Mouse (Mus musculus) lung, adult 2 months (tissue): ENCODE results near the gene Asna1. TPM values are rescaled to one million over a fixed set of nuclear protein-coding genes. Genes with fewer than 3 reads are reported as not detected.
A peak's percentile ranks its signal among the peaks of the same experiment; 100 is the strongest.

Source experiments
- DNase-seq: peaks from one replicate; pipeline ENCODE4 v3.0.0; 2022
- H3K4me1 ChIP-seq: fragments of 200-500 bp; 2 replicates; pipeline ENCODE4 v1.6.1; 2011; ENCODE audit warnings: low read length; ENCODE audit not compliant: control insufficient read depth, insufficient read depth
- H3K4me3 ChIP-seq: fragments of 200-500 bp; replicated peaks from 2 replicates; pipeline ENCODE3; 2011; ENCODE audit warnings: low read depth, mild to moderate bottlenecking, control low read depth, low read length; ENCODE audit errors: extremely low read depth
- CTCF ChIP-seq: fragments of 200-500 bp; IDR thresholded peaks from 2 replicates; pipeline ENCODE4 v1.5.1; 2011; ENCODE audit warnings: mild to moderate bottlenecking, low read length, control low read depth; ENCODE audit not compliant: insufficient read depth
- POLR2A ChIP-seq: fragments of 200-500 bp; IDR thresholded peaks from 2 replicates; pipeline ENCODE4 v1.6.1; 2011; ENCODE audit warnings: low read depth, mild to moderate bottlenecking, control low read depth, low read length, borderline replicate concordance; ENCODE audit errors: extremely low read depth
- WGBS: fragments of 180-500 bp; shearing (Covaris S2); methylation state at CpG from one replicate; pipeline ENCODE4 v1.1.7; 2018; 5-methylcytosine and 5-hydroxymethylcytosine counted together
- polyA plus RNA-seq: library from polyadenylated mRNA; depleted of rRNA; stranded (reverse); fragments of >200 nt; gene quantifications from 2 replicates; pipeline ENCODE4 v1.2.3, GENCODE M21; 2012

The Asna1 gene
- polyA plus RNA-seq, 1 experiment: 128 TPM

- TF ChIP-seq CTCF: no peak
- peak; percentile 35; the same call in 1 of the 2 replicates for TF ChIP-seq POLR2A
- peak; percentile 72 for DNase-seq
- peaks cover 12% of the 10 kb centered on the region for H3K4me1 ChIP-seq
- 5% methylated on average over 15 of the region's 15 CpGs for WGBS
- H3K4me3 ChIP-seq: peak overlapping the region; percentile 67
Observed at GRCm38 (mm10) chr8:84990836-84991235, 34.2 kb downstream of the Asna1 start.

- Histone ChIP-seq H3K4me1 (peaks cover 15% of the 10 kb centered on the region), H3K4me3 (peak within 1 kb of the TSS; percentile 67)
- TF ChIP-seq CTCF: peak; percentile 98
- peak; percentile 85; the same call in 1 of the 2 replicates for TF ChIP-seq POLR2A
- DNase-seq: peak; percentile 94
- WGBS: under 1% methylated on average over 28 of the region's 28 CpGs
Observed at GRCm38 (mm10) chr8:84990349-84990748, 34.7 kb downstream of the Asna1 start, which contains the start of gene Hook2. Hook2 (plus strand) TSS chr8:84990603.

GRCm38 (mm10) chr8:84989810-84990209 lies 35.3 kb downstream of the Asna1 start:
- WGBS: under 1% methylated on average over 15 of the region's 15 CpGs
- TF ChIP-seq CTCF: peak; percentile 84
- peak; percentile 45; the same call in 1 of the 2 replicates for TF ChIP-seq POLR2A
- Histone ChIP-seq H3K4me3 (peak overlapping the region; percentile 55), H3K4me1 (peaks cover 19% of the 10 kb centered on the region)
- peak; percentile 94 for DNase-seq

- WGBS: 13% methylated on average over 15 of the region's 15 CpGs
- TF ChIP-seq POLR2A (no peak), CTCF (no peak)
- Histone ChIP-seq H3K4me1 (peaks cover 24% of the 10 kb centered on the region), H3K4me3 (no peak overlapping the region)
- DNase-seq: peak; percentile 54
Observed at GRCm38 (mm10) chr8:84989311-84989731, 35.8 kb downstream of the Asna1 start.

- TF ChIP-seq POLR2A (no peak), CTCF (no peak)
- Histone ChIP-seq H3K4me3 (no peak overlapping the region), H3K4me1 (peaks cover 33% of the 10 kb centered on the region)
- DNase-seq: no peak
- WGBS: 73% methylated on average over 2 of the region's 2 CpGs
Observed at GRCm38 (mm10) chr8:84987903-84988302, 37.2 kb downstream of the Asna1 start.

GRCm38 (mm10) chr8:84987388-84987787 lies 37.7 kb downstream of the Asna1 start:
- DNase-seq: no peak
- WGBS: 79% methylated on average over 5 of the region's 5 CpGs
- H3K4me1 ChIP-seq: peaks cover 37% of the 10 kb centered on the region
- no peak overlapping the region for H3K4me3 ChIP-seq
- no peak for TF ChIP-seq CTCF
- TF ChIP-seq POLR2A: no peak

- TF ChIP-seq POLR2A: no peak
- TF ChIP-seq CTCF: no peak
- Histone ChIP-seq H3K4me3 (peak overlapping the region; percentile 52), H3K4me1 (peaks cover 43% of the 10 kb centered on the region)
- 30% methylated on average over 8 of the region's 8 CpGs for WGBS
- DNase-seq: no peak
Observed at GRCm38 (mm10) chr8:84986379-84986945, 38.6 kb downstream of the Asna1 start.

GRCm38 (mm10) chr8:84985684-84986378 lies 39.2 kb downstream of the Asna1 start:
- 1% methylated on average over 53 of the region's 53 CpGs for WGBS
- peak; percentile 67; the same call in 1 of the 2 replicates for TF ChIP-seq POLR2A
- no peak for TF ChIP-seq CTCF
- DNase-seq: peak; percentile 88
- peak overlapping the region; percentile 52 for H3K4me3 ChIP-seq
- H3K4me1 ChIP-seq: peaks cover 49% of the 10 kb centered on the region

- no peak for TF ChIP-seq CTCF
- TF ChIP-seq POLR2A: no peak
- DNase-seq: no peak
- WGBS: under 1% methylated on average over 23 of the region's 23 CpGs
- Histone ChIP-seq H3K4me3 (peak overlapping the region; percentile 52), H3K4me1 (peaks cover 55% of the 10 kb centered on the region)
Observed at GRCm38 (mm10) chr8:84985049-84985683, 39.9 kb downstream of the Asna1 start.

GRCm38 (mm10) chr8:84984294-84985048 lies 40.6 kb downstream of the Asna1 start:
- DNase-seq: peak; percentile 72
- WGBS: 5% methylated on average over 16 of the region's 16 CpGs
- H3K4me3 ChIP-seq: no peak overlapping the region
- TF ChIP-seq CTCF (no peak), POLR2A (no peak; the same call in 1 of the 2 replicates)
- peaks cover 53% of the 10 kb centered on the region for H3K4me1 ChIP-seq
